Mouse (Mus musculus) thymus, postnatal 0 days (tissue): ENCODE results near the gene Emc8. TPM values are rescaled to one million over a fixed set of nuclear protein-coding genes. Genes with fewer than 3 reads are reported as not detected.

ENCODE experiments used
- DNase-seq: peaks from one replicate; pipeline ENCODE4 v3.0.0-alpha.2; 2015; ENCODE audit warnings: low spot score
- polyA plus RNA-seq: library from polyadenylated mRNA; unstranded; fragments of >200 nt; fragmentation: Nextera tagmentation; extraction: Ambion mirVana; gene quantifications from 2 replicates; pipeline ENCODE4 v1.2.1, GENCODE M21; 2015

Emc8 gene
- polyA plus RNA-seq, 1 experiment from 2014 or later, result 259 TPM

- DNase-seq, result no peak
These were observed 17.2 kb upstream of the Emc8 start for GRCm38 (mm10) chr8:120685591-120685990.

GRCm38 (mm10) chr8:120685097-120685496, 16.7 kb upstream of the Emc8 start:
- no peak for DNase-seq

GRCm38 (mm10) chr8:120684082-120684481, 15.7 kb upstream of the Emc8 start:
- DNase-seq, result no peak

DNA sequence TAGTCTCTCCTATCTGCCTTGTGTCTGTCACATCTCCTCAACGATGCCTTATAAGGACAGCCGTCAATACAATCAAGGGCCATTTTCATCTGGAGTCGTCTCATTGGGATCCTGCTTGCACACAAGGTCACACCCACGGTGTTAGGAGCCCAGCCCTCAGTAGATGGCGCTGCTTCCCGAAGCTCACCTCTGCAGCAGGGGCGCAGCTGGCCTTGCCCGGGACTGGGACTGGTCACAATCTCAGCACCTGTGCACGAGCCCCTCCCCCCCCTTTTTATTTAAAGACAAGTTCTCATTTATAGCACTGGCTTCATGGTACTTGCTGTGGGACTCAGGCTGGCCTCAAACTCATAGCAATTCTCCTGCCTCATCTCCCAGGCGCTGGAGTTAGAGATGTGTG, 15.2 kb upstream of the Emc8 start:
- DNase-seq, result peak; percentile 76

- DNase-seq, result no peak
These were observed 12.7 kb upstream of the Emc8 start for GRCm38 (mm10) chr8:120681113-120681512.

- peak; percentile 62 for DNase-seq
These were observed 12.0 kb upstream of the Emc8 start for GRCm38 (mm10) chr8:120680405-120680804.

DNA sequence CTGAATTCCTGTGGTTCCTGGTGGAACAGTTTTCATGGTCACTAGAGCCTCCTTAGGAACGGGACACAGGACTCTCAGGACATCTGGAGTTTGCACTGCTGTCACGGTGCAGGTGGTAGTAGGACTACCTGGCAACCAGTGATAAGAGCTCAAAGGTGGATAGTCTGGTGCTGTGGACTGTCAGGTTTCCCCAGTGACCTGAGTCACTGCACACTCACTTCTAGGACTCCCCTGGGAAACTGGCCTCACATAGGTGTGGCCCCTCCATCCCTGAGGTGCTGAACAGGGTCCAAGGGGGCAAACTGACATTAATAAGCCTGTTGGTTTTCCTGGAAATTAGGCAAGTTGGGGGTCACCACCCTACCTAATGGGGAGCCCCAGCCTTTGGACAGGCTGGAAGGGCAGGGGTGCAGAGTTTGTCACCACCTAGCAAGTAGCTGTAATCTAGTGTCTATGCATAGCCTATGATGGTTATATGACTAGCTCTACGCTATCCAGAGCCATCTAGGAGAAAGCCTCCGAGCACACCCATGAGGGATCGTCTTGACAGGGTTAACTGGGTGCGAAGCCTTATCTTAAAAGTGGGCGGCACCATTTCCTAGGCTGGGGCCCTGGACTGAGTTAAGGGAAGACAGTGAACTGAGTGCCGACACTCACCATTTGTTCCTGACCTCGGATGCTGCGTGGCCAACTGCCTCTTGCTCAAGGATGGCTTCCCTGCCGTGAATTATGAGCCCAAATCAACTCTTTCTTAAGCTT, 11.4 kb upstream of the Emc8 start:
- DNase-seq, result no peak

DNA sequence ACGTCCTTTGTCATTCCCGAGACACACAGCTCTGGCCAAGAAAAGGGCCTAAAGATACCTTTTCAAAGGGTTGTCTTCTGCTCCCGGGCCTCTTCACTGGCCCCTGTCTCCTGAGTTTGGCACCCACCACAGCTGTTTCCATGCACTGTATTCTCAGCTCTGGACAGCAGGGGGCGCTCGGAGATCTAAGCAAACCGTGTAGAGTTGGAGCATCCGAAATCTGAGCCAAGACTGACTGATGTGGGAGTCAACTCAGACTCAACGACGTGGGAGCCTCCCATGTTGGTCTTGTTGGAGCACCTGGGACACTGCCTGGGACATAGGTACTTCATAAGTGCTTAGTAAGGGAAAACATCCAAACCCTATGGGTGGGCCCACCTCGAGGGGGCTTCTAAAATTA, 10.1 kb upstream of the Emc8 start:
- DNase-seq, result peak; percentile 82

- DNase-seq, result no peak
These were observed 7.3 kb upstream of the Emc8 start for GRCm38 (mm10) chr8:120675718-120676117.

GRCm38 (mm10) chr8:120673298-120673697, 4.9 kb upstream of the Emc8 start:
- no peak for DNase-seq

DNA sequence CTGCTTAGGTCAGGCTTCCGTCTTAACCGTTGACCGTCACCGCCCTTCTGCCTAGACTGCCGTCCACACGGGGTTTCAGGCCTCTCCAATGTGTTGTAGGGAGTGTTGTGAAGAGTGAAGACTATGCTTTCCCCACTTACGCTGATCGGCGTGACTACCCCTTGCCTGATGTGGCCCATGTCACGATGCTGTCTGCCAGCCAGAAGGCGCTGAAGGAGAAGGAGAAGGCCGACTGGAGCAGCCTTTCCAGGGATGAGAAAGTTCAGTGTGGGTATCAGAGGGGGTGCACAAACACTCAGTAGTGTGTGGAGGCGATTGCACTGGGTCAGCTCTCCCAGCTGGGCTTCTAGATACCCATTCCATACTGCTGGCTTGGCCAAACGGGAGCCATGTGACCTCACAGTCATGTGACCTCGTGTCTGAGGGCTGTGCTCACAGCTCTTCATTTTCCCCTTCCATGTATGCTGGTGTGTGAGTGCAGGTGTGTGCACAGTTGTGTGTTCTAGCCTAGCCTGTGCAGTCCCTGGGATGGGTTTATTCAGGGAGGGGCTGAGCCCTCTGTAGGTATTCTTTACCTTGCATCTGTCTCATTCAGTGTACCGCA, 4.4 kb upstream of the Emc8 start:
- DNase-seq, result no peak

DNA sequence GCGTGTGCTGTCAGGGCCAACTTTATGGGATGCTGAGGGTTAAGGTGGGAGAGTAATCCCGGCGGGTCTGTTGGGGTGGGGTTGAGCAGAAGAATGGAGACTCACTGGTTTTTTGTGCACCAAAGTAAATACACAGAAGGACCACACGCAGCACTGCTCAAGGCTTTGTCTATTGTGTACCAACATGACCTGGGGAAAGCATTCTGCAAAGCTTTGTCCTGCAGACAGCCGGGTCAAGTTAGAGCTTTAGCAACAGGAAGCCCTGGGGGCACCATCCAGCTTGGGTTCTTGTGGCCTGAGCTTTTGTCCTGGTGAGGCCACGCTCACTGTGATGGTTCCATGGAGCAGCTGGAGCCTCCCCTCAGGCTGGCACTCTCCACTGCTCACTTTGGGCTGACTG, 3.4 kb upstream of the Emc8 start:
- DNase-seq, result no peak

DNA sequence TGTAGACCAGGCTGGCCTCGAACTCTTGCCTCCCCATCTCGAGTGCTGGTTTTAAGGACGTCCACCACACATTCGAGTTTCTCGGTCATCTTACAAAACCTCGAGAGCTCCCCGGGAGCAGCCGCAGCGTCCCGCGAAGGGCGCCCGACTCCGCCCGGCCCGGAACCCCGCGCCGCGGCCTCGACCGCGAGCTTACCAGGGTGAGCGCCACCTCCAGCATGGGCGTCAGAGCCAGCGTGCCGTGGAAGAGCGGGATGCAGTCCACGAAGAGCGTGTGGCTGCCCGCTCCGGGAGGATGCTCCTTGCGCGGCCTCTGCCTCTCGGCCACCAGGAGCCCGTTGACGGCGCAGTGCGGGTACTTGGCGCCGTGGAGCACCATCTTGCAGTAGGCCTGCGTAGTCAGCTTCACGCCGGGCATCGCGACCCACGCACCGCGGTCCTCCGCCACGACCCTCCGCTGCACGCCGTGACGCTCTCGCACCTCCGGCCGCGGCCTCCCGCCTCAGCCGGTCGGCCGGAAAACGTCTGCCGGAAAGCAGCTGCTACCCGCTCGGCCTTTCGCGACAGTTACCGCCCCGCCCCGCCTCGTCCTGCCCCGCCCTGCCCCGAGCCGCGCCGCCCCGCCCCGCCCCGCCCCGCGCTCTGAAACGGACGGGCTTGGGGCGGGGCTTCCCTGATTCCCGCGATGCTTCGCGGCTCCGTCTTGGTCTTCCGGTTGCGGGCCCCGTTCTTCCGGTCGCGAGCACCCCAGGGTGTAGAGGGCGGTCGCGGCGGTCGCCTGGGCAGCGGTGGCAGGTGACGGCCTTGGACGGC, 606 bp downstream of the Emc8 start, which contains the start of the genes Gm27021 and Cox4i1:
Gm27021 (minus strand) TSS at position 519 of the 813 bp plus-strand sequence.
Cox4i1 (plus strand) TSS at position 662 of the 813 bp plus-strand sequence.
- DNase-seq, result peak; percentile 94

- DNase-seq, result no peak
These were observed 1.4 kb downstream of the Emc8 start for GRCm38 (mm10) chr8:120666807-120667470.

DNA sequence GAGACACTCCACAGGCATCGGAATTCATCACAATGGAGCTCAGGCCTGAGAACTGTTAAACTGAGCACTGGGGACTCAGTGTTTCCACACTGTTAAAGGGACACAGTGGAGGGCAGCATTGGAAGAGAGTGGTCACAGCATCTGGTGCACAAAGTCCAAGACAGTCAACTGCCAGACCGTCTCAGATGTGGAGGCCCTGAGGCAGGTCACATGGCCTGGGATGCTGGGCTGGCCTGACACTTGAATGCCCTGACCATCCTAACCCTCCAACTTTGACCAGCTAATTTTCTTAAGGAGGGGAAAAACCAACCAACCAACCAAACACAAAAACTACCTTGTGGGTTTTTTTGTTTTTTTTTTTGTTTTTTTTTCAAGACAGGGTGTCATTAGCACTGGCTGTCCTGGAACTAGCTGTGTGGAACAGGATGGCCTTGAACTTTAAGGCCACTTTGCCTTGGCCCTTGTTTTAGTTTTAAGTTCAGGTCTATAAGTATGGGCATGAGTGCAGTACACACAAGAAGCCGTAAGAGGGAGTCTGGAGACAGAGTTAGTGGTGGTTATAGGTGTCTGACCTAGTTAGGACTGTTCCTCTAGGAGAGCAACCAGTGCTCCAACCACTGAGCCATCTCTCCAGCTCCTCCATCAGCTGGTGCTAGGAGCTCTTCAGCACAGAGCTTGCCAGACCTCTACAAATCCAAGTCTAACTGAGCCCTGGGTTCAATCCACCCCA, 2.5 kb downstream of the Emc8 start:
- DNase-seq, result peak; percentile 50

DNA sequence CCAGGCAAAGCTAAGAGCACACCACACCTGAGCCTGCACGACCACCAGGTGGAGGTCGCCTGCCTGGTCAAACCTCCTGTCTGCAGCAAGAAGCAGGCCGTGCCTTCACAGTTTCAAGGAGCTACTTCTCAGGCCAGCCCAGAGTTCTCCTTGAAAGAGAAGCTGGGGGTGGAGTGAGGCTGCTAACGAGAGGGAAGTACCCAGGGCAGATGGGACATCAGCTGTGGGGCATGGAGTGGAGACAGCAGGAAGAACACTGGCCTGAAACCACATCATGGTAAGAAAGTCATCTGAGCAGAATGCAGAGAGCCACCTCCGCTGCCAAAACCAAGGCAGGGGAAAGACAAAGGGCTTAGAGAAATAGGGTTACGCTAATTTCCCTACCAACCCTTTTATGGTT, 3.8 kb downstream of the Emc8 start:
- DNase-seq, result no peak

GRCm38 (mm10) chr8:120657415-120657814, 11.0 kb downstream of the Emc8 start:
- DNase-seq, result no peak

DNA sequence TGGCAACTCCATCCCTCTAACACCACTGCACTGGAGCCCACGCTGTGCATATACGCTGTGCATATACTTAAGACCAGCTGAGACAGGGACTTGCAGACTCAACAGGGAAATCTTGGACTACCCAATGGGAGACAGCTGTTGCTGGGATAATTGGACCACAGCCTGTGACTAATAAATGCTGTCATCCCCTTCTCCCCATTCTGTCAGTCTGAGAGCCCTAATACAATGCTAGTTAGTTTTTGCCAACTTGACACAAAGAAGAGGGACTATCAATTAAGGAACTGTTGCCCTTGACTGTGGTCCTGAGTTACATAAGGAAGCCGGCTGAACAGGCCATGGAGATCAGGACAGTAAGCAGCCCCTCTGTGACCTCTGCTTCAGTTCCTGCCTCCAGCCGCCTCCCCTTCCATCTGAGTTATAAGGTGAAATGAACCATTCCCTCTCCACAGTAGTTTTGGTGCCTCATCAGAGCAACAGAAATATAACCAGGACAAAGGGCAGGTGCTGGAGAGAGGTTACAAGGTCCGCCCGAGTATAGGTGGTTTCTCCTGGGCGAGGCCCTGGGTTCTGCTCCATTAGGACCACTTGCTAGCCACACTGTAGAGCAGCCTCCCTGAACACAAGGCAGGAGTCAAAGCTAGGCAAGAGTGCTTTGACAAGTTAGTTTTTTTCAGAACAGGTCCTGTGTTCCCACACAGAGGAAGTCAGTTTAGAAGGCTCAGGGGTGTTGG, 11.9 kb downstream of the Emc8 start:
- no peak for DNase-seq

- no peak for DNase-seq
These were observed 20.8 kb downstream of the Emc8 start, which contains the start of gene 1190005I06Rik for GRCm38 (mm10) chr8:120647532-120647931. Gene 1190005I06Rik (minus strand): TSS chr8:120647632.

DNA sequence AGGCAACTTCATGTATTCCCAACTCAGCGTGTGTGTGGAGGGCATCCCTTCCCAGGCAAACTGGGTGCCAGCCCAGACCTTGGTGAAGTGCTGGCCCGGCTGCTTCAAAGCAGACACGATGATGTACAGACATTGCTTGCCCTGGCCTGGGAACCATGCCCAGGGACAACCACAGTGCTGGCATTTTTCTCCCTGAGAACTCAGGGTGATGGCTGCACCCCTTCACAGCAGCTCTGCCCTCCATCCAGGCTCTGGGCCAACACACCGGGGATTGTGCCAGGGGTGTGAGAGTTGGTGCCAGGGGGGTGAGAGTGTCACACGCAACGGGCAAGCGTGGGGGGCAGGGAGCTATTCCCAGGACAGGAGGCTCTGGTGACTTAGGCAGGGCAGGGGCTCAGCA, 23.7 kb downstream of the Emc8 start:
- no peak for DNase-seq
